Mouse (Mus musculus): ENCODE measurements around the gene 9230112D13Rik. TPM values are rescaled to one million over a fixed set of nuclear protein-coding genes. Genes with fewer than 3 reads are reported as not detected.

9230112D13Rik gene
- total and polyA plus RNA-seq, 3 experiments = not detected

DNA sequence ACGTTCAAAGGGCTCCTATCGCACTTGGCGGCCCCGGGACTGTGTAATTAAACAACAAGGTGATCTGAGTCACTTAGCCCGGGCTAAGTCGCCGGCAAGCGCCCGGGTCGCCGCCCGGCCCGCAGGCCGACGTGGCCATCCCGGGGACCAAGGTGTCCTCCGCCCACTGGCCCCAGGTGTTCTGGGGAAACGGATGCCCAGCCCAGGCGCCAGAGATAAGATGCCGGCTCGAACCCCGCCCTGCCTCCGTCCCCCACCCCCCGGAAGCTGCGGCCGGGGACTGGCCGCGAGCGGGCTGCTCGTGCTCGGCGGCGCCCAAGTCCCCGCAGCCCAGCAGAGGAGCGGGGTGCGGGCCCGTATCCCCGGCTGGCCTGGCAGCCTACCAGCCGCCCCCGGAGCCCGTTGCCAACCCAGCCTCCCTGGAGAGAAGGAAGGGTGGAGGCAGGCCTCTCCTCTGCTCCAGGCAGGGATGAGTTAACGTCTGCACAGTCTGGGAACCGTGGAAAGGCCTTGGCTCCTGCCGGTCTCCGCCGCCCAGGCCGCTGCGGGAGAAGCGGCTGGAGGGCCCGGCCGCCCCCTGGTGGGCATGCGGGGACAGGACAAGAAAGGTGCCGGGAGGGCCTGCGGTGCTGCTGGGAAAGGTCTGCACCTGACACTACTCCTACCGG lies 26.5 kb upstream of the 9230112D13Rik start (continued):
- TF ChIP-seq GABPA (IDR thresholded peaks at IDR 0.05; ENCODE audit: low read depth, low read length) (no peak), ZC3H11A (IDR thresholded peaks at IDR 0.05; ENCODE audit: low read depth, low read length) (peak; percentile 48), ZKSCAN1 (IDR thresholded peaks at IDR 0.05; ENCODE audit: low read depth, low read length) (no peak), SMC3 (IDR thresholded peaks at IDR 0.05; ENCODE audit: low read depth, low read length) (peak; percentile 81), USF1 (IDR thresholded peaks at IDR 0.05; ENCODE audit: low read depth, low read length) (no peak), RAD21 (IDR thresholded peaks at IDR 0.05; ENCODE audit: low read depth, low read length) (peak; percentile 60), NRF1 (IDR thresholded peaks at IDR 0.05; ENCODE audit: insufficient read depth, low read depth, low read length, poor library complexity, severe bottlenecking) (no peak), CTCF (IDR thresholded peaks at IDR 0.05 in 2 of 3, conservative IDR thresholded peaks at IDR 0.05 in 1 of 3; ENCODE audit: control insufficient read depth in 1 of 3, insufficient read depth in 1 of 3, low read depth in 2 of 3, low read length in 3 of 3, poor library complexity in 1 of 3, severe bottlenecking in 1 of 3) (peak; percentile 74 to 93 (median 83)), POLR2AphosphoS5 (IDR thresholded peaks at IDR 0.05; ENCODE audit: borderline replicate concordance, low read depth, low read length) (no peak), MXI1 (IDR thresholded peaks at IDR 0.05; ENCODE audit: low read depth, low read length) (no peak; the same call in 1 of the 2 replicates), ZNF384 (IDR thresholded peaks at IDR 0.05; ENCODE audit: low read depth, low read length) (no peak), MAZ (IDR thresholded peaks at IDR 0.05; ENCODE audit: low read depth, low read length) (no peak), SIN3A (IDR thresholded peaks at IDR 0.05; ENCODE audit: low read length) (0 out of 2 replicates have a peak, but pooled peaks have one; percentile 7), ELF1 (IDR thresholded peaks at IDR 0.05; ENCODE audit: low read depth, low read length) (no peak), POLR2A (IDR thresholded peaks at IDR 0.05; ENCODE audit: control insufficient read depth in 1 of 2, insufficient read depth in 1 of 2, low read depth in 1 of 2, low read length in 2 of 2, poor library complexity in 1 of 2) (peak in 1 of 2 experiments; percentile 63; a peak in 2 of 4 replicates), HCFC1 (IDR thresholded peaks at IDR 0.05; ENCODE audit: low read depth, low read length) (no peak; the same call in 1 of the 2 replicates), ZMIZ1 (IDR thresholded peaks at IDR 0.05; ENCODE audit: low read depth, low read length) (no peak)

DNA sequence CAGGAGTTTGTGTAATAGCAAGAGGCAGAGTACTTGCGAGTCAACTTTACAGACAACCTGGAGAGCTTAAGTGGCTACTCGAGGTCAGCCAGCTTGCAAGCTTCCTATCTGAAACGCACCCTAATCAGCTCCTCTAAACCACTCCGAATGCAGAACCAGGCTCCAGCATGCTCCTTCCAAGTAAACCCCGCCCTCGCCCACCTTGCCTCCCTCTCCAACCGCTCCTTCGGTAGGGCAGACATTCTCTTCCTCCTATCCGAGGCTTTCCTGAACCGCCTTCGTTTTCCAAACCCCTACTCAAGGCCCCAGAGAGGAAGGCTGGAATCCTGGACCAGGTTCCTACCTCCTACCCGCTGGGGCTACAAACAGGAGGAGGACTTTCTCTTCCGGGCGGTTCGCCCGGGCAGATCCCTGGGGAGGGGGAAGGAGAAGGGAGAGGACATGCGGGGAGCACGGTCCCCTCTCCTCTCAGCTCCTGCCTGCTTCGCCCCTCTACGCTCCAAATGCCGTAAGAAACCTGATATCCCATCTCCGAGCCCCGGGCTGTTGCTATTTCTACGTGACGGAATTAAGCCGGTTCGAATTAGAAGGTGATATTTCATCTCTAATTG lies 25.9 kb upstream of the 9230112D13Rik start:
- peak; percentile 78 for DNase-seq (ENCODE audit: low read depth, low spot score)
- Histone ChIP-seq H3K9me3 (replicated peaks; ENCODE audit: insufficient read depth, low read length) (no peaks in the 10 kb centered on the region), H3K36me3 (ENCODE audit: control insufficient read depth in 1 of 2, insufficient read depth in 2 of 2, low read length in 2 of 2) (no peaks in the 10 kb centered on the region; a peak in 1 of 4 replicates), H3K9ac (ENCODE audit: control insufficient read depth, low read depth, low read length, poor library complexity, severe bottlenecking) (peak overlapping the region; percentile 74), H3K4me1 (ENCODE audit: control insufficient read depth in 1 of 2, insufficient read depth in 2 of 2, low read length in 2 of 2) (no peaks in the 10 kb centered on the region), H3K27ac (ENCODE audit: control insufficient read depth, low read depth, low read length) (no peak overlapping the region), H3K79me2 (ENCODE audit: control insufficient read depth, insufficient read depth, low read length, poor library complexity) (no peaks in the 10 kb centered on the region), H3K27me3 (ENCODE audit: control insufficient read depth in 1 of 2, insufficient read depth in 2 of 2, low read length in 2 of 2) (peaks cover 0 to 3% of the 10 kb centered on the region in 2 experiments; a peak in 1 of 4 replicates), H3K4me3 (ENCODE audit: control insufficient read depth in 1 of 2, insufficient read depth in 1 of 2, low read depth in 2 of 2, low read length in 2 of 2) (peak overlapping the region; percentile 53 to 86)
- TF ChIP-seq UBTF (IDR thresholded peaks at IDR 0.05; ENCODE audit: borderline replicate concordance, insufficient read depth, low read depth, low read length) (0 out of 2 replicates have a peak, but pooled peaks have one; percentile 36), GATA1 (IDR thresholded peaks at IDR 0.05; ENCODE audit: low read depth, low read length) (0 out of 2 replicates have a peak, but pooled peaks have one; percentile 10), MAZ (IDR thresholded peaks at IDR 0.05; ENCODE audit: low read depth, low read length) (no peak; the same call in 1 of the 2 replicates), NRF1 (IDR thresholded peaks at IDR 0.05; ENCODE audit: insufficient read depth, low read depth, low read length, poor library complexity, severe bottlenecking) (no peak), MAX (IDR thresholded peaks at IDR 0.05; ENCODE audit: low read length) (0 out of 2 replicates have a peak, but pooled peaks have one; percentile 22), SMC3 (IDR thresholded peaks at IDR 0.05; ENCODE audit: low read depth, low read length) (no peak), MXI1 (IDR thresholded peaks at IDR 0.05; ENCODE audit: low read depth, low read length) (peak; percentile 13; the same call in 1 of the 2 replicates), EP300 (IDR thresholded peaks at IDR 0.05; ENCODE audit: low read depth in 1 of 2, low read length in 2 of 2) (0 out of 4 replicates have a peak, but pooled peaks of 1 of the 2 experiments have one; percentile 15)
